Mouse (Mus musculus): ENCODE results near the gene Svep1.

The Svep1 gene

GRCm38 (mm10) chr4:58169918-58170317 is 36.7 kb downstream of the Svep1 start:
- no peak for DNase-seq

GRCm38 (mm10) chr4:58168366-58168765 is 38.3 kb downstream of the Svep1 start:
- DNase-seq, result no peak

- DNase-seq, result no peak
These were observed 40.9 kb downstream of the Svep1 start for GRCm38 (mm10) chr4:58165711-58166110.

GRCm38 (mm10) chr4:58161901-58162300 is 44.8 kb downstream of the Svep1 start:
- peak; percentile 25 to 50 for DNase-seq

GRCm38 (mm10) chr4:58159564-58159963 is 47.1 kb downstream of the Svep1 start:
- DNase-seq, result no peak

GRCm38 (mm10) chr4:58150301-58150700 is 56.4 kb downstream of the Svep1 start:
- DNase-seq, result no peak

GRCm38 (mm10) chr4:58149186-58149585 is 57.5 kb downstream of the Svep1 start:
- no peak for DNase-seq

- DNase-seq, result no peak
These were observed 58.1 kb downstream of the Svep1 start for GRCm38 (mm10) chr4:58148547-58148946.

GRCm38 (mm10) chr4:58146676-58147075 is 60.0 kb downstream of the Svep1 start:
- peak in 1 of 2 experiments; percentile 8 for DNase-seq

- no peak for DNase-seq
These were observed 66.7 kb downstream of the Svep1 start for GRCm38 (mm10) chr4:58139764-58140556.

GRCm38 (mm10) chr4:58139241-58139640 is 67.4 kb downstream of the Svep1 start:
- DNase-seq, result no peak

GRCm38 (mm10) chr4:58133610-58134309 is 72.9 kb downstream of the Svep1 start:
- no peak for DNase-seq

- no peak for DNase-seq
These were observed 76.8 kb downstream of the Svep1 start for GRCm38 (mm10) chr4:58129844-58130243.

- no peak for DNase-seq
These were observed 79.6 kb downstream of the Svep1 start for GRCm38 (mm10) chr4:58127024-58127423.

GRCm38 (mm10) chr4:58115452-58115851 is 91.2 kb downstream of the Svep1 start:
- DNase-seq, result no peak

- no peak for DNase-seq
These were observed 95.7 kb downstream of the Svep1 start for GRCm38 (mm10) chr4:58111008-58111407.

- DNase-seq, result no peak
These were observed 96.9 kb downstream of the Svep1 start for GRCm38 (mm10) chr4:58109793-58110192.

- DNase-seq, result no peak
These were observed 98.3 kb downstream of the Svep1 start for GRCm38 (mm10) chr4:58108364-58108763.

- no peak for DNase-seq
These were observed 108.9 kb downstream of the Svep1 start for GRCm38 (mm10) chr4:58097732-58098131.

GRCm38 (mm10) chr4:58086738-58087137 is 119.9 kb downstream of the Svep1 start:
- no peak for DNase-seq

GRCm38 (mm10) chr4:58086151-58086550 is 120.5 kb downstream of the Svep1 start:
- peak in 1 of 2 experiments; percentile 14 for DNase-seq

- DNase-seq, result no peak
These were observed 121.3 kb downstream of the Svep1 start for GRCm38 (mm10) chr4:58085340-58085739.

GRCm38 (mm10) chr4:58084155-58084554 is 122.5 kb downstream of the Svep1 start:
- no peak for DNase-seq

- peak; percentile 55 to 89 for DNase-seq
These were observed 124.1 kb downstream of the Svep1 start for GRCm38 (mm10) chr4:58082588-58082987.

Data from kidney, postnatal 36 days (tissue).